Mouse (Mus musculus): ENCODE measurements around the gene Olfr884.

Gene Olfr884

GRCm38 (mm10) chr9:38046255-38046654, at the start of gene Olfr884:
Gene Olfr884 (plus strand): TSS chr9:38046555.
- DNase-seq (ENCODE audit: low read depth, low spot score): no peak

GRCm38 (mm10) chr9:37998581-37999204, 47.7 kb upstream of the Olfr884 start:
- no peak for DNase-seq (ENCODE audit: low read depth, low spot score)

GRCm38 (mm10) chr9:38000021-38000420, 46.3 kb upstream of the Olfr884 start:
- DNase-seq (ENCODE audit: low read depth, low spot score): no peak

GRCm38 (mm10) chr9:38025508-38025907, 20.8 kb upstream of the Olfr884 start, which contains the start of gene Olfr883:
Gene Olfr883 (plus strand): TSS chr9:38025808.
- no peak for DNase-seq (ENCODE audit: low read depth, low spot score)

- no peak for DNase-seq (ENCODE audit: low read depth, low spot score)
Observed at GRCm38 (mm10) chr9:38061022-38061421, 14.7 kb downstream of the Olfr884 start, which contains the start of gene Olfr885. Gene Olfr885 (plus strand): TSS chr9:38061322.

- no peak for DNase-seq (ENCODE audit: low read depth, low spot score)
Observed at GRCm38 (mm10) chr9:38083772-38084171, 37.4 kb downstream of the Olfr884 start, which contains the start of gene Olfr887. Gene Olfr887 (plus strand): TSS chr9:38084072.
